Mouse (Mus musculus) activated CD4-positive, CD25-positive, alpha-beta regulatory T cell, adult 4 months (primary cell): Measurements from ENCODE around the gene Jkamp. TPM values are rescaled to one million over a fixed set of nuclear protein-coding genes. Genes with fewer than 3 reads are reported as not detected.

Source experiments
- ATAC-seq: one replicate; pipeline ENCODE4 v1.8.0; 2017
- polyA plus RNA-seq, 2 experiments: library from polyadenylated mRNA; unstranded; fragments of 100-300 nt; shearing (Covaris generic); gene quantifications; one replicate each; pipeline ENCODE4 v1.2.1; 2017

The Jkamp gene
- polyA plus RNA-seq, 2 experiments from 2014 or later: 31.8 to 32.2 TPM

- ATAC-seq: peak; percentile 1
Observed at GRCm38 (mm10) chr12:72086166-72086825, 907 bp downstream of the Jkamp start.

- no peak for ATAC-seq
Observed at GRCm38 (mm10) chr12:72089802-72090201, 4.4 kb downstream of the Jkamp start.

- no peak for ATAC-seq
Observed at GRCm38 (mm10) chr12:72096966-72097365, 11.6 kb downstream of the Jkamp start.

- ATAC-seq: no peak
Observed at GRCm38 (mm10) chr12:72102776-72103175, 17.4 kb downstream of the Jkamp start.

GRCm38 (mm10) chr12:72104027-72104426, 18.6 kb downstream of the Jkamp start:
- no peak for ATAC-seq

- ATAC-seq: peak; percentile 65
Observed at GRCm38 (mm10) chr12:72104525-72105281, 19.3 kb downstream of the Jkamp start.

GRCm38 (mm10) chr12:72115126-72115525, 29.7 kb downstream of the Jkamp start:
- no peak for ATAC-seq

GRCm38 (mm10) chr12:72115686-72116345, 30.4 kb downstream of the Jkamp start:
- no peak for ATAC-seq

GRCm38 (mm10) chr12:72129203-72129602, 43.8 kb downstream of the Jkamp start:
- ATAC-seq: no peak

GRCm38 (mm10) chr12:72150786-72151185, 65.4 kb downstream of the Jkamp start:
- no peak for ATAC-seq

Other genes starting within 250 kb of the Jkamp start
- gene Gpr135, start 14.5 kb upstream of the Jkamp start, polyA plus RNA-seq: not detected
- under 1 TPM; 0.25 to 0.40 TPM for gene L3hypdh, start 150 bp upstream of the Jkamp start, polyA plus RNA-seq
- not detected for gene Ccdc175, start 99.4 kb downstream of the Jkamp start, polyA plus RNA-seq